Mouse (Mus musculus) liver, embryonic 18 days (tissue): Measurements from ENCODE around the gene Rtp4. TPM values are rescaled to one million over a fixed set of nuclear protein-coding genes. Genes with fewer than 3 reads are reported as not detected.

Experiments used
- polyA plus RNA-seq: library from polyadenylated mRNA; depleted of rRNA; stranded (reverse); fragments of >200 nt; gene quantifications from 2 replicates; pipeline ENCODE4 v1.2.3, GENCODE M21; 2012; rRNA removed

The Rtp4 gene
- polyA plus RNA-seq, result 26.2 and 35.5 TPM in 2 replicates

GRCm38 (mm10) chr16:23520235-23520871 lies at the start of gene Rtp4, which contains the start of gene Masp1:
Gene Rtp4 (plus strand): TSS chr16:23520291.
Gene Masp1 (minus strand): TSS chr16:23520815.

Other genes starting within 250 kb of the Rtp4 start
- gene Rtp1, start 91.2 kb upstream of the Rtp4 start, polyA plus RNA-seq, result not detected in 2 replicates
- gene Masp1, start 524 bp downstream of the Rtp4 start, polyA plus RNA-seq, result 31.5 and 32.3 TPM in 2 replicates